10 mouse cellular contexts compared by ENCODE assay signal in genomic region chr13:112292489-112292888, GRCm38 (mm10). TPM values are rescaled to one million over a fixed set of nuclear protein-coding genes. Genes with fewer than 3 reads are reported as not detected.
DNase-seq lines count a peak whose midpoint lies in the region; ATAC-seq and TF ChIP-seq lines count a peak whose summit lies in the region.
"Had no signal": no experiment of that assay in that cellular context is flagged by ENCODE, and none has a peak within 500 bp of the region (broad histone marks: within the 10 kb centered on the region; RNA-seq: fewer than 3 reads in every experiment).

No protein-coding gene starts in this region.

- ATAC-seq in granulocyte monocyte progenitor cell, adult 5-6 weeks (replicated peaks; ENCODE audit: poor library complexity, severe bottlenecking) = no peak; the same call in 1 of the 2 replicates

- TF ChIP-seq POLR2A in brain, embryonic 14.5 days (IDR thresholded peaks at IDR 0.05; ENCODE audit: borderline replicate concordance, extremely low read depth, insufficient read depth, insufficient read length, poor library complexity, severe bottlenecking) = no peak

- no peak for TF ChIP-seq CTCF in brain, embryonic 14.5 days (IDR thresholded peaks at IDR 0.05; ENCODE audit: borderline replicate concordance, extremely low read depth, insufficient read depth, insufficient read length)

- intact Hi-C loops in heart, postnatal 14 days (cut with DNase I) = no loop called here

- peak; percentile 71 for DNase-seq in heart, adult 11 months
- no peak for DNase-seq in heart, postnatal 14 days
- DNase-seq in brain, embryonic 14.5 days (ENCODE audit: low read depth) = peak; percentile 36
- peak; percentile 28 to 55 for DNase-seq in layer of hippocampus, postnatal 10 days (ENCODE audit: low spot score in 2 of 2)
- peak; percentile 52 to 63 for DNase-seq in right cerebral cortex, postnatal 36 days (ENCODE audit: low spot score in 2 of 2)
- no peak for DNase-seq in kidney, adult 9 months
- DNase-seq in cerebellum, adult 8-10 months = no peak
- DNase-seq: kidney, postnatal 36 days; lung, adult 18-20 months had no signal

RNA-seq across cellular contexts. Expression of gene Ankrd55, which starts 4.2 kb away (rescaled TPM):
- under 1 TPM; 0.19 to 0.29 TPM for total RNA-seq in heart, postnatal 14 days (2021)
- 6.0 and 8.5 TPM in 2 replicates for polyA plus RNA-seq in brain, embryonic 14.5 days (2012; rRNA removed)
- total RNA-seq in layer of hippocampus, postnatal 10 days (2021) = 1 to 10 TPM; 8.6 to 9.1 TPM
- 0.67 TPM in 1 of 2 replicates, not detected in the other for total RNA-seq in granulocyte monocyte progenitor cell, adult 5-6 weeks (2014; fragmentation: Nextera tagmentation)
- not detected in 2 replicates for total RNA-seq in granulocyte monocyte progenitor cell, adult 5-6 weeks (2017)

Comparison
In these comparisons a context has a peak if more than half of its experiments do, and no peak if none do; other contexts are left out.
1. DNase-seq: peak in heart, adult 11 months (single experiment), brain, embryonic 14.5 days (single experiment), layer of hippocampus, postnatal 10 days (2 of 2) and right cerebral cortex, postnatal 36 days (2 of 2); none in heart, postnatal 14 days (0 of 2), kidney, adult 9 months (single experiment) and cerebellum, adult 8-10 months (single experiment).
2. RNA of gene Ankrd55, which starts 4.2 kb away (total RNA-seq): 8.6 to 9.1 TPM in layer of hippocampus, postnatal 10 days; 0.67 TPM in granulocyte monocyte progenitor cell, adult 5-6 weeks and 0.19 to 0.29 TPM in heart, postnatal 14 days; every median in the first group is over 4 times any median in the second.